Mouse (Mus musculus) small intestine, adult 2 months (tissue): Measurements from ENCODE around the gene Fam163a.

Source experiments
- CTCF ChIP-seq: fragments of 200-500 bp; IDR thresholded peaks from 2 replicates; pipeline ENCODE4 v1.5.1; 2012; ENCODE audit warnings: low read depth, mild to moderate bottlenecking, control low read depth, inconsistent platforms, low read length, moderate library complexity, mixed read lengths; ENCODE audit not compliant: insufficient replicate concordance, insufficient read length; ENCODE audit errors: extremely low read depth
- POLR2A ChIP-seq: fragments of 200-500 bp; IDR thresholded peaks from 2 replicates; pipeline ENCODE4 v1.6.1; 2012; ENCODE audit warnings: low read depth, mild to moderate bottlenecking, control low read depth, inconsistent platforms, low read length, moderate library complexity

- TF ChIP-seq CTCF, result no peak
- no peak for TF ChIP-seq POLR2A
Observed at GRCm38 (mm10) chr1:156214651-156215050, 9.8 kb upstream of the Fam163a start.
